20 mouse cellular contexts compared by ENCODE assay signal in the genomic region with DNA sequence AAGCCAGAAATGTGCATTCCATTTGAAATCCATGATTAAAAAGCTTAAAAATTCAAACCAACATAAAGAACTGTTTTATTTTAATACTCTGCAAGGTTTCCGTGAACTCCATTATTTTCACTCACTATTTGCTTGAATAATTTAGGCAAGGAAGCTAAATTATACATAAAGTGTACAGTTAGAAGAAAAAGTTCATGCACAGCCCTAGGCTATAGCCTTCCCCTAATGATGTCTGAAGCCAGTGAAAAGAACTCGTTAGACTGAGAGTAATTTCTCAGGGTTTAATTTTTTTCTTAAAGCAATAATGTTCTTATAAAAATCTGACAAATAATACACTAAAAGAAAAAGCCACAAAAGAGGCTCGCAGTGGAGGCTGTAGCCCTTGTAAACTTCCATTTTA.
DNase-seq lines count a peak whose midpoint lies in the region; ATAC-seq and TF ChIP-seq lines count a peak whose summit lies in the region.
"Had no signal": no experiment of that assay in that cellular context is flagged by ENCODE, and none has a peak within 500 bp of the region (broad histone marks: within the 10 kb centered on the region; RNA-seq: fewer than 3 reads in every experiment).

No protein-coding gene starts in this region.

- peak; percentile 16 for DNase-seq in hindbrain, postnatal 0 days (ENCODE audit: low spot score)
- no peak for DNase-seq in hindbrain, embryonic 10.5 days (ENCODE audit: low spot score)
- DNase-seq in neural tube, embryonic 10.5 days (ENCODE audit: extremely low spot score, low spot score), result no peak
- DNase-seq in midbrain, postnatal 0 days (ENCODE audit: low spot score), result no peak
- DNase-seq in urinary bladder, postnatal 10 days (ENCODE audit: low spot score), result no peak
- DNase-seq: adrenal gland, postnatal 14 days; cerebellum, adult 2 months; cerebellum, postnatal 10 days; gastrocnemius, postnatal 10 days; heart, adult 2 months; heart, postnatal 14 days had no signal

- no peaks in the 10 kb centered on the region for H3K9me3 ChIP-seq in forebrain, embryonic 15.5 days
- H3K9me3 ChIP-seq in forebrain, embryonic 12.5 days, result no peaks in the 10 kb centered on the region
- no peaks in the 10 kb centered on the region for H3K9me3 ChIP-seq in hindbrain, postnatal 0 days (ENCODE audit: low read length)
- H3K9me3 ChIP-seq in hindbrain, embryonic 10.5 days, result no peaks in the 10 kb centered on the region
- H3K9me3 ChIP-seq in neural tube, embryonic 15.5 days (replicated peaks), result no peaks in the 10 kb centered on the region
- no peaks in the 10 kb centered on the region for H3K9me3 ChIP-seq in midbrain, postnatal 0 days (ENCODE audit: low read length)
- H3K9me3 ChIP-seq: embryonic facial prominence, embryonic 10.5 days; heart, embryonic 15.5 days had no signal

- H3K9ac ChIP-seq in forebrain, embryonic 15.5 days (replicated peaks), result no peak overlapping the region
- no peak overlapping the region for H3K9ac ChIP-seq in forebrain, embryonic 12.5 days
- no peak overlapping the region for H3K9ac ChIP-seq in hindbrain, postnatal 0 days (replicated peaks; ENCODE audit: low read length)
- no peak overlapping the region for H3K9ac ChIP-seq in neural tube, embryonic 15.5 days (replicated peaks)
- H3K9ac ChIP-seq in midbrain, postnatal 0 days (replicated peaks; ENCODE audit: low read length, poor library complexity, severe bottlenecking), result no peak overlapping the region
- H3K9ac ChIP-seq: heart, embryonic 15.5 days had no signal

- no peaks in the 10 kb centered on the region for H3K36me3 ChIP-seq in forebrain, embryonic 15.5 days
- no peaks in the 10 kb centered on the region for H3K36me3 ChIP-seq in forebrain, embryonic 12.5 days (replicated peaks)
- H3K36me3 ChIP-seq in hindbrain, postnatal 0 days (ENCODE audit: insufficient read depth, low read length), result no peaks in the 10 kb centered on the region
- no peaks in the 10 kb centered on the region for H3K36me3 ChIP-seq in hindbrain, embryonic 10.5 days
- no peaks in the 10 kb centered on the region for H3K36me3 ChIP-seq in neural tube, embryonic 15.5 days
- no peaks in the 10 kb centered on the region for H3K36me3 ChIP-seq in midbrain, postnatal 0 days (ENCODE audit: insufficient read depth, low read length)
- H3K36me3 ChIP-seq: embryonic facial prominence, embryonic 10.5 days; heart, embryonic 15.5 days had no signal

- H3K4me3 ChIP-seq in forebrain, embryonic 15.5 days, result no peak overlapping the region
- no peak overlapping the region for H3K4me3 ChIP-seq in forebrain, embryonic 12.5 days (replicated peaks)
- no peak overlapping the region for H3K4me3 ChIP-seq in hindbrain, postnatal 0 days (ENCODE audit: low read length)
- no peak overlapping the region for H3K4me3 ChIP-seq in hindbrain, embryonic 10.5 days
- no peak overlapping the region for H3K4me3 ChIP-seq in neural tube, embryonic 15.5 days (replicated peaks)
- no peak overlapping the region for H3K4me3 ChIP-seq in midbrain, postnatal 0 days (ENCODE audit: low read depth, low read length)
- H3K4me3 ChIP-seq: embryonic facial prominence, embryonic 10.5 days; heart, adult 2 months; heart, embryonic 15.5 days had no signal

- H3K27me3 ChIP-seq in forebrain, embryonic 15.5 days, result no peaks in the 10 kb centered on the region
- H3K27me3 ChIP-seq in forebrain, embryonic 12.5 days, result no peaks in the 10 kb centered on the region
- H3K27me3 ChIP-seq in hindbrain, postnatal 0 days (ENCODE audit: insufficient read depth, low read length), result no peaks in the 10 kb centered on the region
- H3K27me3 ChIP-seq in hindbrain, embryonic 10.5 days (ENCODE audit: insufficient read depth, poor library complexity, severe bottlenecking), result no peaks in the 10 kb centered on the region
- no peaks in the 10 kb centered on the region for H3K27me3 ChIP-seq in neural tube, embryonic 15.5 days (replicated peaks)
- H3K27me3 ChIP-seq in midbrain, postnatal 0 days (ENCODE audit: insufficient read depth, low read length), result no peaks in the 10 kb centered on the region
- H3K27me3 ChIP-seq: heart, embryonic 15.5 days had no signal

- 12% methylated on average over 3 of the region's 3 CpGs for whole genome bisulfite sequencing in forebrain, embryonic 15.5 days
- WGBS in forebrain, embryonic 12.5 days, result 38% methylated on average over 3 of the region's 3 CpGs
- 31% methylated on average over 3 of the region's 3 CpGs for WGBS in hindbrain, postnatal 0 days
- WGBS in hindbrain, embryonic 10.5 days, result 65% methylated on average over 3 of the region's 3 CpGs
- WGBS in neural tube, embryonic 15.5 days, result 34% methylated on average over 3 of the region's 3 CpGs
- 38% methylated on average over 3 of the region's 3 CpGs for WGBS in midbrain, postnatal 0 days

- no peak for TF ChIP-seq CTCF in hindbrain, postnatal 0 days (IDR thresholded peaks at IDR 0.05; ENCODE audit: low read depth)
- TF ChIP-seq CTCF in midbrain, postnatal 0 days (IDR thresholded peaks at IDR 0.05), result no peak

- peaks cover 8% of the 10 kb centered on the region; the same call in 1 of the 2 replicates for H3K4me1 ChIP-seq in forebrain, embryonic 15.5 days
- H3K4me1 ChIP-seq in forebrain, embryonic 12.5 days, result peaks cover 7% of the 10 kb centered on the region; the same call in 1 of the 2 replicates
- no peaks in the 10 kb centered on the region for H3K4me1 ChIP-seq in hindbrain, postnatal 0 days (ENCODE audit: insufficient read depth, low read length)
- peaks cover 12% of the 10 kb centered on the region; the same call in 1 of the 2 replicates for H3K4me1 ChIP-seq in hindbrain, embryonic 10.5 days (replicated peaks)
- H3K4me1 ChIP-seq in neural tube, embryonic 15.5 days, result peaks cover 5% of the 10 kb centered on the region; the same call in 1 of the 2 replicates
- no peaks in the 10 kb centered on the region for H3K4me1 ChIP-seq in midbrain, postnatal 0 days (ENCODE audit: insufficient read depth, low read length)
- H3K4me1 ChIP-seq: embryonic facial prominence, embryonic 10.5 days; heart, embryonic 15.5 days had no signal

- no peak overlapping the region for H3K27ac ChIP-seq in forebrain, embryonic 15.5 days (replicated peaks)
- no peak overlapping the region for H3K27ac ChIP-seq in forebrain, embryonic 12.5 days
- H3K27ac ChIP-seq in hindbrain, postnatal 0 days, result no peak overlapping the region
- H3K27ac ChIP-seq in hindbrain, embryonic 10.5 days, result no peak overlapping the region
- H3K27ac ChIP-seq in neural tube, embryonic 15.5 days (replicated peaks), result no peak overlapping the region
- no peak overlapping the region for H3K27ac ChIP-seq in midbrain, postnatal 0 days (ENCODE audit: low read depth, low read length)
- H3K27ac ChIP-seq: embryonic facial prominence, embryonic 10.5 days; heart, adult 2 months; heart, embryonic 15.5 days had no signal

- H3K4me2 ChIP-seq in forebrain, embryonic 15.5 days (replicated peaks), result no peak overlapping the region
- H3K4me2 ChIP-seq in forebrain, embryonic 12.5 days, result no peak overlapping the region
- no peak overlapping the region for H3K4me2 ChIP-seq in hindbrain, postnatal 0 days (ENCODE audit: low read depth, low read length)
- H3K4me2 ChIP-seq in neural tube, embryonic 15.5 days, result no peak overlapping the region
- H3K4me2 ChIP-seq in midbrain, postnatal 0 days (ENCODE audit: low read depth, low read length, poor library complexity, severe bottlenecking), result no peak overlapping the region
- H3K4me2 ChIP-seq: heart, embryonic 11.5 days; heart, embryonic 15.5 days had no signal

- ATAC-seq in forebrain, embryonic 15.5 days (replicated peaks), result 0 out of 2 replicates have a peak, but pooled peaks have one; percentile 51
- no peak for ATAC-seq in forebrain, embryonic 12.5 days (ENCODE audit: low FRiP score)
- ATAC-seq in hindbrain, postnatal 0 days, result no peak
- ATAC-seq in neural tube, embryonic 15.5 days (ENCODE audit: low FRiP score), result peak; percentile 50; the same call in 1 of the 2 replicates
- peak; percentile 73; the same call in 1 of the 2 replicates for ATAC-seq in midbrain, postnatal 0 days (ENCODE audit: low FRiP score)
- ATAC-seq: activated CD4-positive, CD25-positive, alpha-beta regulatory T cell, adult 4 months; intestine, postnatal 0 days; Patski had no signal

Comparison
In these comparisons a context has a peak if more than half of its experiments do, and no peak if none do; other contexts are left out.
1. ATAC-seq: peak in forebrain, embryonic 15.5 days (single experiment), neural tube, embryonic 15.5 days (single experiment) and midbrain, postnatal 0 days (single experiment); none in forebrain, embryonic 12.5 days (single experiment) and hindbrain, postnatal 0 days (single experiment).